Mouse (Mus musculus): ENCODE data around the gene Dnah6. TPM values are rescaled to one million over a fixed set of nuclear protein-coding genes. Genes with fewer than 3 reads are reported as not detected.

Dnah6 gene
- polyA plus RNA-seq, 1 experiment from 2014 or later, result not detected

- H3K4me3 ChIP-seq (replicated peaks), result no peak overlapping the region
- H3K36me3 ChIP-seq, result no peaks in the 10 kb centered on the region
- H3K4me1 ChIP-seq (replicated peaks), result no peaks in the 10 kb centered on the region
- H3K4me2 ChIP-seq, result no peak overlapping the region
- no peak overlapping the region for H3K27ac ChIP-seq
- H3K9me3 ChIP-seq, result no peaks in the 10 kb centered on the region
- no peak for ATAC-seq (ENCODE audit: insufficient number of reproducible peaks, insufficient read depth, low FRiP score, low TSS enrichment, low read depth)
- H3K27me3 ChIP-seq, result no peaks in the 10 kb centered on the region
- H3K9ac ChIP-seq (replicated peaks), result no peak overlapping the region
- WGBS, result 76% methylated on average over 3 of the region's 3 CpGs
These were observed 156.9 kb downstream of the Dnah6 start for GRCm38 (mm10) chr6:73064551-73064950.

DNA sequence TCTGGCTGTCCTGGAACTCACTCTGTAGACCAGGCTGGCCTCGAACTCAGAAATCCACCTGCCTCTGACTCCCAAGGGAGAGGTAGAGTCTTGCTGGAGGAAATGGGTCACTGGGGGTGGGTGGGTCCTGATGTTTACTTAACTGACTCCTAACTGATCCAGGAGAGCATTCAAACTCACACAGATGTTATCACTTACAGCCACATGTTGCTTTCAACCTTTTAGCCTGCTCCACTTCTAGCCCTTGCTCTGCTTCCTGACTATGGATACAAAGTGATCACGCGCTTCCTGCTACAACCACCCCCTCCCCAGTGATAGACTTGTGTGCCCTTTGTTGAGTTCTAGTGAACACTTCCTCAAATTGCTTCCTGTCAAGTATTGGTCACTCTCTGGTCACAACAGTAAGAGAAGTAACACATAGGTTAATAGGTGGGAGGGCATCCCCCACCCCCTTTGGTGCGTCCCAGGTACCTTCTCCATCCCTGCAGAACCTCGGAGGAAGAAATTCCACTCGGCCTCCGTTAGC, 161.8 kb downstream of the Dnah6 start:
- Histone ChIP-seq H3K4me2 (no peak overlapping the region), H3K27me3 (no peaks in the 10 kb centered on the region), H3K4me3 (replicated peaks) (no peak overlapping the region), H3K9me3 (peaks cover 14% of the 10 kb centered on the region), H3K4me1 (replicated peaks) (no peaks in the 10 kb centered on the region), H3K27ac (no peak overlapping the region), H3K36me3 (no peaks in the 10 kb centered on the region), H3K9ac (replicated peaks) (no peak overlapping the region)
- ATAC-seq (ENCODE audit: insufficient number of reproducible peaks, insufficient read depth, low FRiP score, low TSS enrichment, low read depth), result no peak
- WGBS, result 77% methylated on average over 7 of the region's 7 CpGs

- no peak overlapping the region for H3K27ac ChIP-seq
- H3K4me1 ChIP-seq (replicated peaks), result no peaks in the 10 kb centered on the region
- no peaks in the 10 kb centered on the region for H3K27me3 ChIP-seq
- WGBS, result 62% methylated on average over 4 of the region's 4 CpGs
- no peak overlapping the region for H3K4me3 ChIP-seq (replicated peaks)
- peaks cover 14% of the 10 kb centered on the region for H3K9me3 ChIP-seq
- no peak for ATAC-seq (ENCODE audit: insufficient number of reproducible peaks, insufficient read depth, low FRiP score, low TSS enrichment, low read depth)
- H3K9ac ChIP-seq (replicated peaks), result no peak overlapping the region
- H3K4me2 ChIP-seq, result no peak overlapping the region
- no peaks in the 10 kb centered on the region for H3K36me3 ChIP-seq
These were observed 162.3 kb downstream of the Dnah6 start for GRCm38 (mm10) chr6:73059162-73059561.

GRCm38 (mm10) chr6:73055347-73055746, 166.1 kb downstream of the Dnah6 start:
- H3K9ac ChIP-seq (replicated peaks), result no peak overlapping the region
- H3K9me3 ChIP-seq, result peaks cover 14% of the 10 kb centered on the region
- no peaks in the 10 kb centered on the region for H3K36me3 ChIP-seq
- H3K4me2 ChIP-seq, result no peak overlapping the region
- WGBS, result 91% methylated on average over 6 of the region's 6 CpGs
- H3K4me3 ChIP-seq (replicated peaks), result no peak overlapping the region
- H3K4me1 ChIP-seq (replicated peaks), result no peaks in the 10 kb centered on the region
- H3K27ac ChIP-seq, result no peak overlapping the region
- no peak for ATAC-seq (ENCODE audit: insufficient number of reproducible peaks, insufficient read depth, low FRiP score, low TSS enrichment, low read depth)
- H3K27me3 ChIP-seq, result no peaks in the 10 kb centered on the region

GRCm38 (mm10) chr6:73054807-73055206, 166.6 kb downstream of the Dnah6 start:
- ATAC-seq (ENCODE audit: insufficient number of reproducible peaks, insufficient read depth, low FRiP score, low TSS enrichment, low read depth), result no peak
- no peak overlapping the region for H3K9ac ChIP-seq (replicated peaks)
- WGBS, result 92% methylated on average over 6 of the region's 6 CpGs
- H3K27me3 ChIP-seq, result no peaks in the 10 kb centered on the region
- peaks cover 14% of the 10 kb centered on the region for H3K9me3 ChIP-seq
- no peaks in the 10 kb centered on the region for H3K4me1 ChIP-seq (replicated peaks)
- H3K4me3 ChIP-seq (replicated peaks), result no peak overlapping the region
- no peaks in the 10 kb centered on the region for H3K36me3 ChIP-seq
- H3K4me2 ChIP-seq, result no peak overlapping the region
- no peak overlapping the region for H3K27ac ChIP-seq

DNA sequence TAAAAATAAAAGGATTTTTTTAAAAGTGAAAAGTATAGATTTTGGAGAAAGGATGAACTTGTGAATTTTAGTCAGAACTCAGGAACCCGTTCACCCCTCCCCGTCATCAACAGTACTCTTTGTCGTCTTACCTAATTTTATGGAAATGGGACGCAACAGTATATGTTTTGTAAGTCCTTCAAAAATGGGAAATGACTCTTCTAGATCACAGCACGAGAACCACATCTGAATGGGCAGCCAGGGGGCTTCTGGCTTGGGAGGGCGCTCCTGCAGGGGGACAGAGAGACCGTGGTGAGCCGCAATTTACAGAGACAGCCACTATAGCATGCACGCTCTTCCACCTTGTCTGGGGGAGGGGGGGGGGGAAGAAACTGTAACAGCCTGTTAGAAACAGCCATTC, 167.9 kb downstream of the Dnah6 start:
- H3K27me3 ChIP-seq, result no peaks in the 10 kb centered on the region
- 91% methylated on average over 9 of the region's 9 CpGs for WGBS
- no peak for ATAC-seq (ENCODE audit: insufficient number of reproducible peaks, insufficient read depth, low FRiP score, low TSS enrichment, low read depth)
- H3K4me2 ChIP-seq, result no peak overlapping the region
- H3K9ac ChIP-seq (replicated peaks), result no peak overlapping the region
- no peaks in the 10 kb centered on the region for H3K36me3 ChIP-seq
- H3K4me3 ChIP-seq (replicated peaks), result no peak overlapping the region
- H3K27ac ChIP-seq, result no peak overlapping the region
- H3K9me3 ChIP-seq, result peaks cover 14% of the 10 kb centered on the region
- H3K4me1 ChIP-seq (replicated peaks), result no peaks in the 10 kb centered on the region

DNA sequence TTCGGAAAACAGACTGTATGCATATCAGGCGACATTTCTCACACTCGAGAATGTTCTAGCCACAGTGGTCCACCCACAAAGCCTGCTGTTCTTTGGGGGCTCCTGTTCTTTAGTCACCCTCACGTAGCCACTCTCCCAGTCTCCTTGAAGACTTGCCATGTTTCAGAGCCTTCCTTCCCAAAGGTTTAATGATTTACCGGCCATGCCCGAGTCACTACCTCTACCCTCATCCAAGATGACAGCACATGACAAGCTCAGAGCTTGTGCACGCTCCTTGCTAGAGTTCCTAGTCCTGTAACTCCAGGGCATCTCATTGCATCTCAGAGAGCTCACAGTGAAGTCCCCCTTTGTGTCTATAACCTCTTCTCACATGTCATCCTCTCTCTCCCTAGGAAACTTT, 174.2 kb downstream of the Dnah6 start:
- H3K4me3 ChIP-seq (replicated peaks), result no peak overlapping the region
- H3K4me2 ChIP-seq, result no peak overlapping the region
- H3K4me1 ChIP-seq (replicated peaks), result no peaks in the 10 kb centered on the region
- 86% methylated on average over 7 of the region's 7 CpGs for WGBS
- no peak for ATAC-seq (ENCODE audit: insufficient number of reproducible peaks, insufficient read depth, low FRiP score, low TSS enrichment, low read depth)
- H3K9ac ChIP-seq (replicated peaks), result no peak overlapping the region
- H3K27ac ChIP-seq, result no peak overlapping the region
- H3K9me3 ChIP-seq, result no peaks in the 10 kb centered on the region
- no peaks in the 10 kb centered on the region for H3K27me3 ChIP-seq
- H3K36me3 ChIP-seq, result no peaks in the 10 kb centered on the region

GRCm38 (mm10) chr6:73045944-73046343, 175.5 kb downstream of the Dnah6 start:
- Histone ChIP-seq H3K27me3 (no peaks in the 10 kb centered on the region), H3K4me2 (no peak overlapping the region), H3K4me3 (replicated peaks) (no peak overlapping the region), H3K9me3 (no peaks in the 10 kb centered on the region), H3K9ac (replicated peaks) (no peak overlapping the region), H3K27ac (no peak overlapping the region), H3K36me3 (no peaks in the 10 kb centered on the region), H3K4me1 (replicated peaks) (no peaks in the 10 kb centered on the region)
- ATAC-seq (ENCODE audit: insufficient number of reproducible peaks, insufficient read depth, low FRiP score, low TSS enrichment, low read depth), result no peak
- WGBS, result 74% methylated on average over 3 of the region's 3 CpGs

- WGBS, result 74% methylated on average over 6 of the region's 6 CpGs
- no peaks in the 10 kb centered on the region for H3K36me3 ChIP-seq
- H3K27me3 ChIP-seq, result no peaks in the 10 kb centered on the region
- no peak for ATAC-seq (ENCODE audit: insufficient number of reproducible peaks, insufficient read depth, low FRiP score, low TSS enrichment, low read depth)
- H3K9ac ChIP-seq (replicated peaks), result no peak overlapping the region
- no peak overlapping the region for H3K4me3 ChIP-seq (replicated peaks)
- H3K27ac ChIP-seq, result no peak overlapping the region
- no peaks in the 10 kb centered on the region for H3K9me3 ChIP-seq
- no peak overlapping the region for H3K4me2 ChIP-seq
- no peaks in the 10 kb centered on the region for H3K4me1 ChIP-seq (replicated peaks)
These were observed 179.2 kb downstream of the Dnah6 start for GRCm38 (mm10) chr6:73042278-73042677.

- H3K4me2 ChIP-seq, result no peak overlapping the region
- H3K4me3 ChIP-seq (replicated peaks), result no peak overlapping the region
- H3K27ac ChIP-seq, result no peak overlapping the region
- no peak overlapping the region for H3K9ac ChIP-seq (replicated peaks)
- no peak for ATAC-seq (ENCODE audit: insufficient number of reproducible peaks, insufficient read depth, low FRiP score, low TSS enrichment, low read depth)
- H3K27me3 ChIP-seq, result no peaks in the 10 kb centered on the region
- H3K4me1 ChIP-seq (replicated peaks), result no peaks in the 10 kb centered on the region
- H3K9me3 ChIP-seq, result no peaks in the 10 kb centered on the region
- no peaks in the 10 kb centered on the region for H3K36me3 ChIP-seq
- WGBS, result 76% methylated on average over 2 of the region's 2 CpGs
These were observed 183.2 kb downstream of the Dnah6 start for GRCm38 (mm10) chr6:73038291-73038690.

DNA sequence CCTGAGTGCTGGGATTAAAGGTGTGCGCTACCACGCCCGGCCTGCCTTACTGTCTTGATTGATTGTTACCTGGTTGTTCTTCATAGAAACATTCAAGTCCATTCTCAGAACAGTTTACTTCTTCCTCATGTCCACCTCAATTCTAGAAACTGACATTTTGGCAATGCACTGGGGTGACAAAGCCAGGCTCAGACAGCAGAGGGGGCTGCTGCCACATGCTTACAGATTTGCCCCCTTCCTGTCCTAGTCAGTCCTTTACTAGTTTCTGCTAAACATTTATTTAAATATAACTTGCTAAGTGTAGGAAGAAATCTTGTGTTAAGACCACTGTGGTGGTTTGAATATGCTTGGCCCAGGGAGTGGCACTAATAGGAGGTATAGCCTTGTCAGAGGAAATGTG, 192.6 kb downstream of the Dnah6 start:
- no peak overlapping the region for H3K4me3 ChIP-seq (replicated peaks)
- peaks cover 12% of the 10 kb centered on the region for H3K4me1 ChIP-seq (replicated peaks)
- no peak overlapping the region for H3K9ac ChIP-seq (replicated peaks)
- no peak for ATAC-seq (ENCODE audit: insufficient number of reproducible peaks, insufficient read depth, low FRiP score, low TSS enrichment, low read depth)
- WGBS, result 95% methylated on average over 3 of the region's 3 CpGs
- H3K9me3 ChIP-seq, result no peaks in the 10 kb centered on the region
- H3K27ac ChIP-seq, result no peak overlapping the region
- no peaks in the 10 kb centered on the region for H3K36me3 ChIP-seq
- peaks cover 3% of the 10 kb centered on the region; the same call in 1 of the 2 replicates for H3K27me3 ChIP-seq
- H3K4me2 ChIP-seq, result no peak overlapping the region

DNA sequence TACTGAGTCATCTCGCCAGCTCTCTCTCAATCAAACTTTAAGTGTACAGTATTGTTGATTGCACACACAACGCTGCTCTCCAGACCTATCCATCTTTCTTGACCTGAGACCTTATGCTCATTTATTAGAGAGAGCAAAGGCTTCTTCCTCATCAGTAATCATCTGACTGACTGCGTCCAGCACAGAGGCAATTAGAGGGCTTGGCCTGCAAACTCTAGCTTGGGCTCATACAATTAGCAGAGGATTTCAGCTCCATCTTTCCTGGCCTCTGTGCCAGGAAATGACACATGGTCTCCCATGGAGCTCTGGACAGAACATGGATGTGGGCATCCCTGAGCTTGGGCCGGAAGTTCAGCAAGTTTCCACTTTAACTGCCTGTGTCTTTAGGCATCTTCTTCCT, 193.6 kb downstream of the Dnah6 start:
- H3K27ac ChIP-seq, result no peak overlapping the region
- no peaks in the 10 kb centered on the region for H3K9me3 ChIP-seq
- no peak overlapping the region for H3K9ac ChIP-seq (replicated peaks)
- no peak overlapping the region for H3K4me3 ChIP-seq (replicated peaks)
- 70% methylated on average over 4 of the region's 4 CpGs for WGBS
- ATAC-seq (ENCODE audit: insufficient number of reproducible peaks, insufficient read depth, low FRiP score, low TSS enrichment, low read depth), result no peak
- H3K27me3 ChIP-seq, result peaks cover 3% of the 10 kb centered on the region; the same call in 1 of the 2 replicates
- H3K4me2 ChIP-seq, result no peak overlapping the region
- H3K4me1 ChIP-seq (replicated peaks), result peaks cover 12% of the 10 kb centered on the region
- no peaks in the 10 kb centered on the region for H3K36me3 ChIP-seq
